Mouse (Mus musculus): ENCODE measurements around the gene Gm3880. TPM values are rescaled to one million over a fixed set of nuclear protein-coding genes. Genes with fewer than 3 reads are reported as not detected.
"Not testable (repeated sequence)": the region's sequence is repeated elsewhere in the genome, so short reads cannot be mapped to it uniquely, and the experiment has no call there.

Gene Gm3880
- not detected in 2 replicates for polyA plus RNA-seq (2014; fragmentation: Nextera tagmentation; extraction: Ambion mirVana)

DNA sequence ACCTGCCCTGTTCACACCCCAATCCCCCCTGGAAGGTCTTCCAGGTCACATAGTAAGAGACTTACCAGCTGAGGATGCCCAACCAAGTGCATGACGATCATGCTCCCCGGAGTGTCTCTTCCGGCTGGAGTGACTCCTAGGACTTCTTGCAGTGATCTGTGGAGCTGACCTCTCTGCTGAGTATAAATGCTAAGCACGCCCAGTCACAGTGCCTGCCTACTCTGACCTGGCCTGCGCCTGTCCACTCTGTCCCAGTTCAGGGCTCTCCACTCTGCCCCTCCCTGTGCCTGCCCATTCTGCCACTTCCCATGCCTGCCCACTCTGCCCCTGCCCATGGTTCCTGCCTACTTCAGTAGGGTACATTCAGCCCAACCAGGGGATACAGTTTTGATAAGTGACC, at the start of gene Gm3880:
TSS of gene Gm3880 (minus strand) at position 101 of the 400 bp plus-strand sequence.
- not testable (repeated sequence) for H3K27me3 ChIP-seq (ENCODE audit: control insufficient read depth, insufficient read depth, low read length); H3K9ac ChIP-seq (replicated peaks; ENCODE audit: low read length); H3K4me2 ChIP-seq (ENCODE audit: low read length); H3K4me1 ChIP-seq (ENCODE audit: control insufficient read depth, insufficient read depth, low read length); H3K27ac ChIP-seq (replicated peaks; ENCODE audit: low read depth, low read length); H3K9me3 ChIP-seq (ENCODE audit: control insufficient read depth, low read length); DNase-seq; ATAC-seq (ENCODE audit: low FRiP score, low TSS enrichment); H3K36me3 ChIP-seq (ENCODE audit: control insufficient read depth, insufficient read depth, low read length); H3K4me3 ChIP-seq (replicated peaks; ENCODE audit: low read depth, low read length)
- 90% methylated on average over 5 of the region's 5 CpGs for WGBS

DNA sequence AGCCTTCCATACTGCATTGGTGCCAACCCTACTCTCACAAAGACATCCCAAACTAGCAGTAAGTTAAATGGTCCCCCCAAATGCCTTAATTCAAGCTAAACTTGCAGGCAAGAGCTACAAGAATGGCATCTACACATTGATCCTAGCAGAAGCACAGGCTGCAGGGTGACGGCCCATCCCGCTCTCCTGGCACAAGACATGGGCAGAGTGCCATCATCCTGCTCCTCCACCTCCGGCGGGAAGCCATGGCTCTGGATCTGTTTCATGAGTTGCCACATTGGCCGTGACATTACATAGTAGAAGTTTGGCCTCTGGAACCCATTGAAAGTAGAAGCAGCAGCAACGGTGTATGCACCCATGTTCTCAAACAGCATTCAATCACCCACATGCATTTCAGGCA, 37.5 kb upstream of the Gm3880 start:
- not testable (repeated sequence) for H3K4me1 ChIP-seq (ENCODE audit: control insufficient read depth, insufficient read depth, low read length); H3K4me2 ChIP-seq (ENCODE audit: low read length); H3K27ac ChIP-seq (replicated peaks; ENCODE audit: low read depth, low read length); ATAC-seq (ENCODE audit: low FRiP score, low TSS enrichment); H3K4me3 ChIP-seq (replicated peaks; ENCODE audit: low read depth, low read length); H3K36me3 ChIP-seq (ENCODE audit: control insufficient read depth, insufficient read depth, low read length); H3K27me3 ChIP-seq (ENCODE audit: control insufficient read depth, insufficient read depth, low read length); H3K9ac ChIP-seq (replicated peaks; ENCODE audit: low read length); DNase-seq; H3K9me3 ChIP-seq (ENCODE audit: control insufficient read depth, low read length)
- 95% methylated on average over 6 of the region's 6 CpGs for WGBS

GRCm38 (mm10) chrX:102707535-102707934, 20.8 kb upstream of the Gm3880 start, which contains the start of the genes Gm9112 and Dmrtc1b:
TSS of gene Gm9112 (minus strand) at chrX:102707635.
TSS of gene Dmrtc1b (plus strand) at chrX:102707865.
- not testable (repeated sequence) for H3K9ac ChIP-seq (replicated peaks; ENCODE audit: low read length); H3K36me3 ChIP-seq (ENCODE audit: control insufficient read depth, insufficient read depth, low read length); H3K4me3 ChIP-seq (replicated peaks; ENCODE audit: low read depth, low read length); H3K4me1 ChIP-seq (ENCODE audit: control insufficient read depth, insufficient read depth, low read length); DNase-seq; ATAC-seq (ENCODE audit: low FRiP score, low TSS enrichment); H3K9me3 ChIP-seq (ENCODE audit: control insufficient read depth, low read length); H3K27ac ChIP-seq (replicated peaks; ENCODE audit: low read depth, low read length); H3K4me2 ChIP-seq (ENCODE audit: low read length); H3K27me3 ChIP-seq (ENCODE audit: control insufficient read depth, insufficient read depth, low read length)
- WGBS: 84% methylated on average over 7 of the region's 10 CpGs

- H3K4me2 ChIP-seq (ENCODE audit: low read length); ATAC-seq (ENCODE audit: low FRiP score, low TSS enrichment); DNase-seq; H3K27me3 ChIP-seq (ENCODE audit: control insufficient read depth, insufficient read depth, low read length); H3K4me1 ChIP-seq (ENCODE audit: control insufficient read depth, insufficient read depth, low read length); H3K9ac ChIP-seq (replicated peaks; ENCODE audit: low read length); H3K36me3 ChIP-seq (ENCODE audit: control insufficient read depth, insufficient read depth, low read length); H3K9me3 ChIP-seq (ENCODE audit: control insufficient read depth, low read length); H3K27ac ChIP-seq (replicated peaks; ENCODE audit: low read depth, low read length); H3K4me3 ChIP-seq (replicated peaks; ENCODE audit: low read depth, low read length): not testable (repeated sequence)
- WGBS: 71% methylated on average over 3 of the region's 3 CpGs
These were observed 13.9 kb upstream of the Gm3880 start for GRCm38 (mm10) chrX:102700636-102701035.

GRCm38 (mm10) chrX:102689252-102689651, 2.5 kb upstream of the Gm3880 start:
- ATAC-seq (ENCODE audit: low FRiP score, low TSS enrichment) (peak; percentile 46; the same call in 1 of the 2 replicates), DNase-seq (peak; percentile 71)
- H3K36me3 ChIP-seq (ENCODE audit: control insufficient read depth, insufficient read depth, low read length); H3K4me3 ChIP-seq (replicated peaks; ENCODE audit: low read depth, low read length); H3K9me3 ChIP-seq (ENCODE audit: control insufficient read depth, low read length); H3K4me2 ChIP-seq (ENCODE audit: low read length); H3K4me1 ChIP-seq (ENCODE audit: control insufficient read depth, insufficient read depth, low read length); H3K27ac ChIP-seq (replicated peaks; ENCODE audit: low read depth, low read length); H3K9ac ChIP-seq (replicated peaks; ENCODE audit: low read length); H3K27me3 ChIP-seq (ENCODE audit: control insufficient read depth, insufficient read depth, low read length): not testable (repeated sequence)
- 23% methylated on average over 4 of the region's 4 CpGs for WGBS

- H3K27ac ChIP-seq (replicated peaks; ENCODE audit: low read depth, low read length); ATAC-seq (ENCODE audit: low FRiP score, low TSS enrichment): not testable (repeated sequence)
These were observed 2.1 kb downstream of the Gm3880 start for GRCm38 (mm10) chrX:102684706-102685105.

DNA sequence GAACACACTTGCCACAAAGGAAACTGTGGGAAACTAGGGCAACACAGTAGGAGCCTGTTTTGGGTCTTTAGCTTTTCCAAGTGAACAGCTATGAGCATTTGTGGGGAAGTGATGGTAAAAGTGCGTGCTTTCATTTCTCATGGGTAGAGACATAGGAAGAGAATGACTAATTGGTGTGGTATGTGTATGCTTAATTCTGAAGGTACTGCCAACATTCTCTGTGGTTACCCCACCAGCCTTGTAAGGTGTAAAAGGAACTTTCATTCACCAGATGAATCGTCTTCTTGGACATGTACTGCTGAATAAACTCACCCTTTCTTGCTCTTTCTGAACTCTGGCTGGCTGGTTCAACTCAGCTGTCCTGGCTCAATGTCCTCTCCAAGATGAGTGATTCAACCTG, 20.1 kb downstream of the Gm3880 start:
- DNase-seq (no peak), ATAC-seq (ENCODE audit: low FRiP score, low TSS enrichment) (no peak)
- H3K4me1 ChIP-seq (ENCODE audit: control insufficient read depth, insufficient read depth, low read length): no peaks in the 10 kb centered on the region
- H3K36me3 ChIP-seq (ENCODE audit: control insufficient read depth, insufficient read depth, low read length): no peaks in the 10 kb centered on the region
- H3K27me3 ChIP-seq (ENCODE audit: control insufficient read depth, insufficient read depth, low read length): no peaks in the 10 kb centered on the region
- H3K9ac ChIP-seq (replicated peaks; ENCODE audit: low read length): no peak overlapping the region
- no peak overlapping the region for H3K4me2 ChIP-seq (ENCODE audit: low read length)
- H3K9me3 ChIP-seq (ENCODE audit: control insufficient read depth, low read length): no peaks in the 10 kb centered on the region
- no peak overlapping the region for H3K27ac ChIP-seq (replicated peaks; ENCODE audit: low read depth, low read length)
- no peak overlapping the region for H3K4me3 ChIP-seq (replicated peaks; ENCODE audit: low read depth, low read length)
- 82% methylated on average over 2 of the region's 2 CpGs for WGBS

More at GRCm38 (mm10) chrX:102684706-102685105, 2.1 kb downstream of the Gm3880 start:
- not testable (repeated sequence) for H3K4me2 ChIP-seq (ENCODE audit: low read length); DNase-seq; H3K27me3 ChIP-seq (ENCODE audit: control insufficient read depth, insufficient read depth, low read length); H3K4me1 ChIP-seq (ENCODE audit: control insufficient read depth, insufficient read depth, low read length); H3K36me3 ChIP-seq (ENCODE audit: control insufficient read depth, insufficient read depth, low read length); H3K4me3 ChIP-seq (replicated peaks; ENCODE audit: low read depth, low read length); H3K9me3 ChIP-seq (ENCODE audit: control insufficient read depth, low read length); H3K9ac ChIP-seq (replicated peaks; ENCODE audit: low read length)
- 39% methylated on average over 3 of the region's 3 CpGs for WGBS

DNA sequence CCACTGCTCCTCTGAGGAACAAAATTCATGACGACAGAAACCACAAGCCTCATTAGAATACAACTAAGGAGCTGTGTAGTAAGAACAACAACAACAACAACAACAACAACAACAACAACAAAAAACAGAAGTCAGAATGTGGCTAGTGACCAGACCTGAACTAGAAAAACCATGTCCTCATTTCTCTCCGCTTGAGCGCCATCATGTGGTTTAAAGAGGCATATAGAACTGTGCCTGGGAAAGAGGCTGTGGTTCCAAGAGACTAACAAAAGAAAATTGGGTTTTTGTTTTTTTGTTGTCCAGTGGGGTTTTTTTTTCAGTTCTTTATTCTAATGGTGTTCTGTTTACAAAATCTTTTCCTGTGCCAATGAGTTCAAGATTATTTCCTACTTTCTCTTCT, 26.1 kb downstream of the Gm3880 start:
- ATAC-seq (ENCODE audit: low FRiP score, low TSS enrichment): no peak
- Histone ChIP-seq H3K9me3 (ENCODE audit: control insufficient read depth, low read length) (no peaks in the 10 kb centered on the region), H3K27me3 (ENCODE audit: control insufficient read depth, insufficient read depth, low read length) (no peaks in the 10 kb centered on the region), H3K4me1 (ENCODE audit: control insufficient read depth, insufficient read depth, low read length) (no peaks in the 10 kb centered on the region), H3K9ac (replicated peaks; ENCODE audit: low read length) (no peak overlapping the region), H3K4me2 (ENCODE audit: low read length) (no peak overlapping the region), H3K36me3 (ENCODE audit: control insufficient read depth, insufficient read depth, low read length) (no peaks in the 10 kb centered on the region), H3K27ac (replicated peaks; ENCODE audit: low read depth, low read length) (no peak overlapping the region), H3K4me3 (replicated peaks; ENCODE audit: low read depth, low read length) (no peak overlapping the region)
- WGBS: 25% methylated on average over 3 of the region's 3 CpGs
- DNase-seq: peak; percentile 10

GRCm38 (mm10) chrX:102645691-102646090, 41.1 kb downstream of the Gm3880 start:
- Histone ChIP-seq H3K9me3 (ENCODE audit: control insufficient read depth, low read length) (no peaks in the 10 kb centered on the region), H3K4me3 (replicated peaks; ENCODE audit: low read depth, low read length) (no peak overlapping the region), H3K4me1 (ENCODE audit: control insufficient read depth, insufficient read depth, low read length) (peaks cover 4% of the 10 kb centered on the region; the same call in 1 of the 2 replicates), H3K27ac (replicated peaks; ENCODE audit: low read depth, low read length) (no peak overlapping the region), H3K36me3 (ENCODE audit: control insufficient read depth, insufficient read depth, low read length) (no peaks in the 10 kb centered on the region), H3K27me3 (ENCODE audit: control insufficient read depth, insufficient read depth, low read length) (no peaks in the 10 kb centered on the region), H3K9ac (replicated peaks; ENCODE audit: low read length) (no peak overlapping the region), H3K4me2 (ENCODE audit: low read length) (no peak overlapping the region)
- DNase-seq (no peak), ATAC-seq (ENCODE audit: low FRiP score, low TSS enrichment) (no peak)
- WGBS: 91% methylated on average over 1 of the region's 1 CpGs
